Mouse (Mus musculus): Measurements from ENCODE around the gene Ak5. TPM values are rescaled to one million over a fixed set of nuclear protein-coding genes. Genes with fewer than 3 reads are reported as not detected.
"Not testable (repeated sequence)": the region's sequence is repeated elsewhere in the genome, so short reads cannot be mapped to it uniquely, and the experiment has no call there.

Ak5 gene
- polyA plus RNA-seq (2015; fragmentation: Nextera tagmentation; extraction: Ambion mirVana): 2.5 and 3.5 TPM in 2 replicates

DNA sequence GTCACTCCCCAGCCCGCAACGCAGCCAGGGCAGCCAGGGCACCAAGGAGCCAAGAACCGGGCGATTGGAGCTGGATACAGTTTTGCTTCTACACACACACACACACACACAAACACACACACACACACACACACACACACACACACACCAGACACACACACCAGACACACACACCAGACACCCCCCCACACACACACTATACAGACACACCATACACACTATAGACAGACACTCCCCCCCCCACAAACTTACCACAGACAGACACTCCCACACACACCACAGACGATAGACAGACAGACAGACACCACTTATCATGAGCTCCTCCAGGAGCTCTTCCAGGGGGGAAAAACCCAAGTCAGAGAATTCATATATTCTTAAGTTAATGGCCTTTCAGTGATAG is at the start of gene Ak5:
Ak5 (minus strand) TSS at position 122 of the 400 bp plus-strand sequence.
- WGBS: 45% methylated on average over 1 of the region's 5 CpGs
- ATAC-seq: peak; percentile 60
- Histone ChIP-seq H3K9ac (replicated peaks) (peak within 1 kb of the TSS; percentile 70), H3K4me1 (replicated peaks) (peaks cover 12% of the 10 kb centered on the region), H3K36me3 (no peaks in the 10 kb centered on the region), H3K27me3 (peaks cover 47% of the 10 kb centered on the region), H3K9me3 (no peaks in the 10 kb centered on the region), H3K4me2 (replicated peaks) (peak within 1 kb of the TSS; percentile 98), H3K27ac (no peak within 1 kb of the TSS), H3K4me3 (replicated peaks) (peak within 1 kb of the TSS; percentile 59)

DNA sequence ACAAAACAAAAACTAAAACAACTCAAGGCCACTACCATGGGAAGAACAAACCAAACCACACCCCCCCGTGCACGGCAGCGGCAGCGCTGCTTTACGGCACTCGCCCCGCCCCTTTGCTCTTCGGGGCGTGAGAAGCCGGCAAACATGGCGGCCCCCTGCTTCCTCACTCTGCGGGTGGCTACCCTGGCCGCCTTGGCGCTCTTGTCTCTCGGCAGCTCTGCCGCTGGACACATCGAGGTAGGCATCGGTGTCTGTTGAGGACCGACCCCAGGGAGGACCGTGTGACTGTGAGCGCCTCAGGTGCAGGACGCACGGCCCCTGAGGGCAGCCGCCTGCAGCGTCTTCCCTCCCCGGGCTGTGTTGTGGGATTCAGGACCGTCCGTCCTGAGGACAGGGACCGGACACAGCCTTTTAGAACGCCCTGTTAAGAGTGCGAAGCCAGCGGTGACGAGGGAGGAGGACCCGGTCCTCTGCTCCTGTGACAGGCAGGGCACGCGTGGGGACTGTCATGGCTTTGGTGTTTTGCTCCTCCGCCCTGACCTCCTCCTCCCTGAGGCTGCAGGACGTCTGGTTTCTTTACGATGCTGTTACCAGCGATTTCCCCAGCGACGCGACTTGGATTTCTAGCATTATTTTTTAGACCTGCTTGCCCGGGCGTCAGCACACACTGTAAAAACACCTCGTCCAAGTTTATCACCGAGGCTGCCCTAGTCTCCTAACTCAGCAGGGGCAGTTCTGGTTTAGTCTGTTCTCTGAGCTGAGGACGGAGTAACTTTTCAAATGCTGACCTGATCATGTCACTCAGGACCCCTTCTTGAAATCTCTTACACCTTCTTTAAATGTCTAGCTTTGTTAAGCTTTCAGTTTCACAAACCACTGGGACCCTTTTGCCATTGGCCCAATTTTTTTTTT is 46.1 kb upstream of the Ak5 start, which contains the start of gene Pigk:
Pigk (plus strand) TSS at position 110 of the 912 bp plus-strand sequence.
- H3K4me2 ChIP-seq (replicated peaks): peak within 1 kb of the TSS; percentile 76
- H3K4me3 ChIP-seq (replicated peaks): peak within 1 kb of the TSS; percentile 99
- peaks cover 14% of the 10 kb centered on the region for H3K4me1 ChIP-seq (replicated peaks)
- H3K36me3 ChIP-seq: peaks cover 10% of the 10 kb centered on the region
- ATAC-seq: peak; percentile 92
- H3K9me3 ChIP-seq: no peaks in the 10 kb centered on the region
- WGBS: under 1% methylated on average over 48 of the region's 48 CpGs
- peak within 1 kb of the TSS; percentile 92 for H3K9ac ChIP-seq (replicated peaks)
- H3K27ac ChIP-seq: peak within 1 kb of the TSS; percentile 62
- no peaks in the 10 kb centered on the region for H3K27me3 ChIP-seq

DNA sequence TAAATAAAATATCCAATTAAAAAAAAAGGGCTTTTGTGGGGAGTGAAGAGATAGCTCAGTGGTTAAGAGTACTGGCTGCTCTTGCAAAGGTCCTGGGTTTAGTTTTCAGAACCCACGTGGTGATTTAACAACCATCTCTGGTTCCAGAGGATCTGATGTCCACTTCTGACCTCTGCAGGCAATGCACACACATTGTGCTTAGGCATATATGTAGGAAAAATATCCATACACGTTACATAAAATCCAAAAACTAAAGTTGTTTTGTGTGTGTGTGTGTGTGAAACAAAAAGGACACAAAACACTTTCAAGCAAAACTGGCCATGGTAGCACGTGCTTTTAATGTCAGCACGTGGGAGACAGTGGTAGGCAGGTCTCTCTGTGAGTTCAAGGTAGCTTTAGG is 44.8 kb upstream of the Ak5 start:
- no peaks in the 10 kb centered on the region for H3K27me3 ChIP-seq

DNA sequence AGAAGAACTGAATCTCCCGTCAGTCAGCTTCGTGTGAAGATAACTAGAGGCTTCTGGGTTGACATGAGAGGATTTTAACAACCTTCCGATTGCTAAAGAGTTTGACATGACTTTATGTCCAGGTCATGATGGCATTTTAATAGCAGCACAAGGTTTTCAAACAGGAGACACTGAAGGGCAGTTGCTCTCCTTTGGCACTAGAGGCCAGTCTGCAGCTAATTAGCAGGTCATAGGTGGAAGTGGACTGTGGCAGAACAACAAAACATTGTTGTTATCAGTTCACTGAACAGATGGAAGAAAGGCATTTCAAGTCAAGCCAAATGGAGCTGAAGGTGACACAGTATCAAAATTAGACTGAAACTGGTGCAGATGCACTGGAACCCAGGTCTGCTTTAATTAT is 41.8 kb upstream of the Ak5 start:
- Histone ChIP-seq H3K27ac (no peak overlapping the region), H3K4me3 (replicated peaks) (no peak overlapping the region), H3K36me3 (no peaks in the 10 kb centered on the region), H3K27me3 (no peaks in the 10 kb centered on the region), H3K4me2 (replicated peaks) (no peak overlapping the region), H3K4me1 (replicated peaks) (peaks cover 5% of the 10 kb centered on the region), H3K9ac (replicated peaks) (no peak overlapping the region), H3K9me3 (no peaks in the 10 kb centered on the region)
- WGBS: 91% methylated on average over 3 of the region's 3 CpGs
- ATAC-seq: no peak

More for the DNA sequence above, 44.8 kb upstream of the Ak5 start:
- Histone ChIP-seq H3K4me3 (replicated peaks) (no peak overlapping the region), H3K4me2 (replicated peaks) (no peak overlapping the region), H3K9ac (replicated peaks) (no peak overlapping the region), H3K27ac (no peak overlapping the region), H3K9me3 (no peaks in the 10 kb centered on the region), H3K4me1 (replicated peaks) (peaks cover 14% of the 10 kb centered on the region), H3K36me3 (peaks cover 1% of the 10 kb centered on the region; the same call in 1 of the 2 replicates)
- WGBS: 73% methylated on average over 4 of the region's 4 CpGs
- no peak for ATAC-seq

DNA sequence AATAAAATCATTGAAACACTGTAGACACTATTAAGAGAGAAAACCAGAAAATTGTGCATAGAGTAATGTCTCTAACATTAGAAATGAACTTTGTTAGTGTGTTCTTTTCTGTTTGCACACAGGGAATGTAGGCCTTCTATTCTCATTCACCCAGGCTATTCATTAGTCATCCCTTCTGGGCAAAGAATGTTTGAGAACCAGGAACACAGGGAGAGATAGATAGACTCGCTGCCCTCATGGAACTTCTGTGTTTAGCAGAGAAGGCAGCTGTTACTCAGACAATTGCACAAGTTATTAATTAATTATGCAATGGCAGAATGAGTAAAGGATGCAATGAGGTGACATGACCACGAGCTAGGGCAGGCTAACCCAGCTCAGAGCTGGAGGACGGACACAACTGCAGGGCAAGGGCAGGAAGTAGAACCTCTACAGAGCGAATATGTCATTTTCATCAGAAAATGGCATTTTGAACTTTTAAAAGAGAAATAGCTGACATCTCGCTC is 39.2 kb upstream of the Ak5 start:
- H3K27me3 ChIP-seq: no peaks in the 10 kb centered on the region
- no peaks in the 10 kb centered on the region for H3K36me3 ChIP-seq
- 87% methylated on average over 5 of the region's 5 CpGs for WGBS
- H3K9me3 ChIP-seq: no peaks in the 10 kb centered on the region
- no peaks in the 10 kb centered on the region for H3K4me1 ChIP-seq (replicated peaks)
- no peak overlapping the region for H3K4me3 ChIP-seq (replicated peaks)
- H3K9ac ChIP-seq (replicated peaks): no peak overlapping the region
- no peak for ATAC-seq
- H3K4me2 ChIP-seq (replicated peaks): no peak overlapping the region
- no peak overlapping the region for H3K27ac ChIP-seq

DNA sequence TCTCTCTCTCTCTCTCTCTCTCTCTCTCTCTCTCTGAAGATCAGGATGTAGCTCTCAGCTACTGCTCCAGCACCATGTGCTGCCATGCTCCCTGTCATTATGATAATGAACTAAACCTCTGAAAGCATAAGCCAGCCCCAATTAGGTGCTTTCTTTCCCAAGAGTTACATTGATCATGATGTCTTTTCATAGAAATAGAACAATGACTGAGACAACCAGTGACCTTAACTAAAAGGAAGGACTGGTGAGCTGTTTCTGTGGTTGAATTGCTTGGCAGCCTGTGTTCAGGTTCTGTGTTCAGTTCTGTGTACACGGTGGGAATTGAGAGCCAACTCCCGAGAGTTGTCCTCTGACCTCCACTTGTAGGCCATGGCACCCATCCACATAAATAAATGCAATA is 38.7 kb upstream of the Ak5 start:
- H3K9me3 ChIP-seq: no peaks in the 10 kb centered on the region
- H3K4me3 ChIP-seq (replicated peaks): no peak overlapping the region
- no peak for ATAC-seq
- H3K36me3 ChIP-seq: no peaks in the 10 kb centered on the region
- no peak overlapping the region for H3K9ac ChIP-seq (replicated peaks)
- 84% methylated on average over 2 of the region's 2 CpGs for WGBS
- no peak overlapping the region for H3K4me2 ChIP-seq (replicated peaks)
- no peaks in the 10 kb centered on the region for H3K4me1 ChIP-seq (replicated peaks)
- H3K27ac ChIP-seq: no peak overlapping the region
- H3K27me3 ChIP-seq: no peaks in the 10 kb centered on the region

DNA sequence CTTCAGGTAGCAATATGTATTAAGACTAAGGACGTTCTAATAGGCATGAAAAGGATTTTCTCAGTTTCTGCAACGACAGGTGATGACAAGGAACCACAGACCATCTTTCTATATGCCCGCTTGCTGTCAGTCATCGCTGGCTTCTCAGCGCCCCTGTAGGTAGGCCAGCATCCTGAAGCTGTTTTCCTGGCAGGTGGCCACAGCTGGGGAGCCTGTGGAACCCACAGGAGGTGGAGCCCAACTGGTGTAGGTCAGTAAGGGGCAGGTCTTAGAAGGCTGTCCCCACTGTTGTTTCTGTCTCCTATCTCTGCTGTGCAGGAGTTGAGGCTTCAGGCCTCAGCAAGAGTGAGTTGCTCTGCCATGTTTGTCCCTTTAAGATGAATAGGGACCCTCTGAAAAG is 37.7 kb upstream of the Ak5 start:
- Histone ChIP-seq H3K4me2 (replicated peaks) (no peak overlapping the region), H3K4me1 (replicated peaks) (no peaks in the 10 kb centered on the region), H3K9ac (replicated peaks) (no peak overlapping the region), H3K9me3 (no peaks in the 10 kb centered on the region), H3K27me3 (no peaks in the 10 kb centered on the region), H3K27ac (no peak overlapping the region), H3K36me3 (no peaks in the 10 kb centered on the region), H3K4me3 (replicated peaks) (no peak overlapping the region)
- whole genome bisulfite sequencing: 74% methylated on average over 5 of the region's 5 CpGs
- ATAC-seq: no peak

DNA sequence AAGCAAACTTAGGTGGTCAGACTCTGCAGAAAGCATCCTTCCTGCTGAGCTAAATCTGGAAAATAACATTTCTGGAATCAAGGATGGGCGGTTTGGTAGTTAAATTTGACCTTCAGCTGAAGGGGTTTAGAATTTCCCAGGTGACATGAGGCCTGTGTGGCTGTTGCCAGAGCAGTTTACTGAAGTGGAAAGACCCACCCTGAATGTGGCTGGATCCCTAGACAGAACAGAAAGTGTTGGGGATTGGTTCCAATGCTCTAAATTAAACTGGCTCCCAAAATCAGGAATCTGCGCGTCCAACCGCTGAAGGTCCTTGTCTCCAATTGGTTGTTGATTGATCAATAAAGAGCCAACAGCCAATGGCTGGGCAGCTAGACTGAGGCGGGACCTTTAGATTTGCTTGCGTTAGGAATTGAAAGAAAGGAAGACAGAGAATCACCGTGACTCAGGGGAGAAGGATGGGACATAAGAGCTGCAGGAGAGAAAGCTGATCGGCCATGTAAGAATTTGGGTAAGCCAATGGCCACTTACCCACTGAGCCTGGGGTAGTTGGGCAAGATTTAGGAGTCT is 34.2 kb upstream of the Ak5 start:
- peak overlapping the region; percentile 18 for H3K4me3 ChIP-seq (replicated peaks)
- no peak overlapping the region for H3K9ac ChIP-seq (replicated peaks)
- peak overlapping the region; percentile 36 for H3K4me2 ChIP-seq (replicated peaks)
- H3K27ac ChIP-seq: no peak overlapping the region
- H3K27me3 ChIP-seq: no peaks in the 10 kb centered on the region
- ATAC-seq: peak; percentile 30; the same call in 1 of the 2 replicates
- H3K4me1 ChIP-seq (replicated peaks): no peaks in the 10 kb centered on the region
- 50% methylated on average over 8 of the region's 8 CpGs for WGBS
- H3K9me3 ChIP-seq: no peaks in the 10 kb centered on the region
- H3K36me3 ChIP-seq: no peaks in the 10 kb centered on the region

DNA sequence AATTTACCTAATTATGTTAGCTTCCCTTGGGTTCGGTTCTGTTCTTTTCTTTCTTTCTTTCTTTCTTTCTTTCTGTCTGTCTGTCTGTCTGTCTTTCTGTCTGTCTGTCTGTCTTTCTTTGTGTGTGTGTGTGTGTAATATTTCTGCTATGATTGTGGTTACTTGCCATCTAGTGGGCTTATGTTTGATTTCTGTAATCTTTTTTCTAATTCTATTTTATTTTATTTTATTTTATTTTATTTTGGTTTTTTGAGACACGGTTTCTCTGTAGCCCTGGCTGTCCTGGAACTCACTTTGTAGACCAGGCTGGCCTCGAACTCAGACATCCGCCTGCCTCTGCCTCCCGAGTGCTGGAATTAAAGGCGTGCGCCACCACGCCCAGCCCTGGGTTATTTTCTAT is 33.4 kb upstream of the Ak5 start:
- H3K36me3 ChIP-seq; ATAC-seq; H3K27ac ChIP-seq; H3K27me3 ChIP-seq; H3K4me1 ChIP-seq (replicated peaks); H3K9ac ChIP-seq (replicated peaks); H3K4me3 ChIP-seq (replicated peaks); H3K9me3 ChIP-seq; H3K4me2 ChIP-seq (replicated peaks): not testable (repeated sequence)
- WGBS: 92% methylated on average over 8 of the region's 8 CpGs

DNA sequence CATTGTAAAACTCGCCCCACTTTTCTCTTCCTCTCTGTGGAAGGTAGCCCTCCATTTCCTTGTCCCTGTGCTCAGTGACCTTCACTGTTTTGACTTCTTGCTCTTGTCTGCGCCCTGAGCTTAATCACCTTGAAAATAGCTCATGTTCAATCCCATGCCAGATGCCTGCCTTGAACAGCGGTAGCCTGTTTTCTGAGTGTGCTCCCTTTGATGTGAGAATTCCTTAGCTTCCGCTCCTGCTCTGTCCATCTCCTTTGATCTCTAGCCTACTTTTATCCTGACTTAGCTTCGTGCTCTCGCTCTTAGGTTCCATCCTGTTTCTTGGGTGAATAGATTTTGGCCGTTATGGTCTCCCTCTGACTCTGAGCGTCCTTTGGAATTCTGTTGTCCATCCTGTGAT is 31.1 kb upstream of the Ak5 start:
- Histone ChIP-seq H3K9me3 (no peaks in the 10 kb centered on the region), H3K27ac (no peak overlapping the region), H3K4me1 (replicated peaks) (no peaks in the 10 kb centered on the region), H3K36me3 (no peaks in the 10 kb centered on the region), H3K4me2 (replicated peaks) (no peak overlapping the region), H3K9ac (replicated peaks) (no peak overlapping the region), H3K4me3 (replicated peaks) (no peak overlapping the region), H3K27me3 (no peaks in the 10 kb centered on the region)
- no peak for ATAC-seq
- WGBS: 74% methylated on average over 8 of the region's 8 CpGs

DNA sequence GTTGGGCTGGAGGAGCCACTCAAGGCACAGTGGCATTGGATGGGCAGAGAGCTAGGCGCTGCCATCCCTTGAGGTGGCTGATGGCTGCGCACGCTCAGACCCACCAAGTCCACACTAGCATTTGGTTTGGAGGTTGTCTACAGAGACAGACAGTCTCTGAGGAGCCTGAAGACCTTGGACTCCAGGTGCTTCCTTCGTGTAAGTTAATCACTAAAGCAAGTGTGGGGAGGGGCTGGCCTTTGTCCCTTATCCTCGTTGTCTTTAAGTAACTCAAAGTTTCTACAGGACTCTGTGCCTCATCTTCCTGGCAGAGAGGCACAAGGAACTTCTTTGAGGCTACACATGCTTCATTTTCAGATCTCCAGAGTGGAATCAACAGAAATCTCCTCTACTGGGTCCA is 29.9 kb upstream of the Ak5 start:
- WGBS: 88% methylated on average over 5 of the region's 5 CpGs
- Histone ChIP-seq H3K4me1 (replicated peaks) (no peaks in the 10 kb centered on the region), H3K27me3 (no peaks in the 10 kb centered on the region), H3K9ac (replicated peaks) (no peak overlapping the region), H3K4me3 (replicated peaks) (no peak overlapping the region), H3K36me3 (no peaks in the 10 kb centered on the region), H3K4me2 (replicated peaks) (no peak overlapping the region), H3K9me3 (no peaks in the 10 kb centered on the region), H3K27ac (no peak overlapping the region)
- ATAC-seq: no peak

DNA sequence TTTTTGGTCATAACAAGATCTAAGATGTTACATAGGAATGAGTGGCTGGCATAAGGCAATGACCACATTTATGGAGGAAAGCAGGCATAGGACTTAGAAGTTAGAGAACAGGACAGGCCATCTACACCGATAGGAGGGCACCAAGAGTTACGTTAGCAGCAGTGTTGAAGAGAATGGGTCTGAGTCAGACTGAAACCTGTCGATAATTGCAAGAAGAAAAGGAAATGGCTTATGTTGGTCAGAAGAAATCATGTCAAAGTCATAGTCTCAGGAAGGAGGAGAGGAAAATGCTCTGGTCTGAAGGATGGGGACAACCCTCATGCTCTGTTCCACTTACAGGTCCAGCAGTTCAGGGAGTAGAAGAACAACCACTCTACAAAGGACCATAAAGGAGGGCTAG is 26.8 kb upstream of the Ak5 start:
- Histone ChIP-seq H3K36me3 (no peaks in the 10 kb centered on the region), H3K27ac (no peak overlapping the region), H3K4me3 (replicated peaks) (no peak overlapping the region), H3K4me2 (replicated peaks) (no peak overlapping the region), H3K9me3 (no peaks in the 10 kb centered on the region), H3K27me3 (no peaks in the 10 kb centered on the region), H3K9ac (replicated peaks) (no peak overlapping the region), H3K4me1 (replicated peaks) (no peaks in the 10 kb centered on the region)
- 95% methylated on average over 3 of the region's 3 CpGs for WGBS
- no peak for ATAC-seq

All from midbrain, embryonic 13.5 days (tissue).